Mouse (Mus musculus) leukemia stem cell, adult 10-12 weeks (primary cell): Measurements from ENCODE around the gene Uqcrh. TPM values are rescaled to one million over a fixed set of nuclear protein-coding genes. Genes with fewer than 3 reads are reported as not detected.

Experiments used
- polyA plus RNA-seq: library from polyadenylated mRNA; stranded (reverse); fragments of >175 nt; gene quantifications from 2 replicates; pipeline ENCODE4 v1.2.3, GENCODE M21; 2012; ENCODE audit warnings: low replicate concordance

Gene Uqcrh
- 12.3 and 45.2 TPM in 2 replicates for polyA plus RNA-seq

GRCm38 (mm10) chr4:116074861-116075620, at the start of gene Uqcrh, which contains the start of gene Lrrc41:
TSS of gene Uqcrh (minus strand) at chr4:116075071.
TSS of gene Lrrc41 (plus strand) at chr4:116075269.

GRCm38 (mm10) chr4:116123602-116124519, 49.0 kb upstream of the Uqcrh start, which contains the start of the genes Rad54l and Pomgnt1:
TSS of gene Rad54l (minus strand) at chr4:116123690.
TSS of gene Pomgnt1 (plus strand) at chr4:116123840.

GRCm38 (mm10) chr4:116053399-116053961, 21.4 kb downstream of the Uqcrh start, which contains the start of gene Nsun4:
TSS of gene Nsun4 (minus strand) at chr4:116053876.

GRCm38 (mm10) chr4:116017902-116018746, 56.7 kb downstream of the Uqcrh start, which contains the start of gene Faah:
TSS of gene Faah (minus strand) at chr4:116017926.

Other genes with a start within 250 kb of the Uqcrh start
- 11.1 and 14.7 TPM in 2 replicates for gene Mob3c, start 247.0 kb downstream of the Uqcrh start, polyA plus RNA-seq
- gene Mknk1, start 235.9 kb downstream of the Uqcrh start, polyA plus RNA-seq: 22.0 and 87.7 TPM in 2 replicates
- not detected in 2 replicates for gene Kncn, start 190.7 kb downstream of the Uqcrh start, polyA plus RNA-seq
- not detected in 2 replicates for gene 6430628N08Rik, start 184.4 kb downstream of the Uqcrh start, polyA plus RNA-seq
- gene Dmbx1, start 135.1 kb downstream of the Uqcrh start, polyA plus RNA-seq: not detected in 2 replicates
- gene Faah, start 57.1 kb downstream of the Uqcrh start, polyA plus RNA-seq: 7.7 and 12.1 TPM in 2 replicates
- 0.11 and 0.38 TPM in 2 replicates for gene Nsun4, start 21.2 kb downstream of the Uqcrh start, polyA plus RNA-seq
- 30.1 and 62.6 TPM in 2 replicates for gene Lrrc41, start 198 bp upstream of the Uqcrh start, polyA plus RNA-seq
- 0.79 and 1.8 TPM in 2 replicates for gene Rad54l, start 48.6 kb upstream of the Uqcrh start, polyA plus RNA-seq
- gene Pomgnt1, start 48.8 kb upstream of the Uqcrh start, polyA plus RNA-seq: 4.2 and 8.7 TPM in 2 replicates
- gene Lurap1, start 76.3 kb upstream of the Uqcrh start, polyA plus RNA-seq: 0.19 and 0.41 TPM in 2 replicates
- gene Tspan1, start 92.5 kb upstream of the Uqcrh start, polyA plus RNA-seq: not detected in 2 replicates
- not detected in 2 replicates for gene 1700042G07Rik, start 98.3 kb upstream of the Uqcrh start, polyA plus RNA-seq
- not detected in 2 replicates for gene Gm49337, start 98.3 kb upstream of the Uqcrh start, polyA plus RNA-seq
- 1.3 and 3.1 TPM in 2 replicates for gene Pik3r3, start 146.5 kb upstream of the Uqcrh start, polyA plus RNA-seq